Mouse (Mus musculus) midbrain, embryonic 10.5 days (tissue): Measurements from ENCODE around the gene Lnx2. TPM values are rescaled to one million over a fixed set of nuclear protein-coding genes. Genes with fewer than 3 reads are reported as not detected.

Experiments
- DNase-seq: peaks from one replicate; pipeline ENCODE4 v3.0.0-alpha.2; 2017; ENCODE audit warnings: low spot score
- H3K27ac ChIP-seq: fragments of 300-500 bp; sonication (generic); replicated peaks from 2 replicates; pipeline ENCODE4 v1.5.1; 2016; ENCODE audit warnings: mild to moderate bottlenecking
- H3K27me3 ChIP-seq: fragments of 300-500 bp; sonication (generic); 2 replicates; pipeline ENCODE4 v1.6.1; 2016; ENCODE audit warnings: low read depth, mild to moderate bottlenecking; ENCODE audit not compliant: poor library complexity, severe bottlenecking
- H3K36me3 ChIP-seq: fragments of 300-500 bp; sonication (generic); 2 replicates; pipeline ENCODE4 v1.6.1; 2016; ENCODE audit warnings: mild to moderate bottlenecking, moderate library complexity
- H3K4me1 ChIP-seq: fragments of 300-500 bp; sonication (generic); 2 replicates; pipeline ENCODE4 v1.6.1; 2016
- H3K4me3 ChIP-seq: fragments of 300-500 bp; sonication (generic); 2 replicates; pipeline ENCODE4 v1.5.1; 2016; ENCODE audit warnings: mild to moderate bottlenecking, moderate library complexity
- H3K9me3 ChIP-seq: fragments of 300-500 bp; sonication (generic); replicated peaks from 2 replicates; pipeline ENCODE4 v1.6.1; 2016; ENCODE audit warnings: mild to moderate bottlenecking
- WGBS: fragments of 180-500 bp; shearing (Covaris S2); methylation state at CpG from one replicate; pipeline ENCODE4 v1.1.7; 2016; 5-methylcytosine and 5-hydroxymethylcytosine counted together
- polyA plus RNA-seq: library from polyadenylated mRNA; unstranded; fragments of >200 nt; fragmentation: Nextera tagmentation; extraction: Ambion mirVana; gene quantifications from 2 replicates; pipeline ENCODE4 v1.2.1, GENCODE M21; 2016

The Lnx2 gene
- polyA plus RNA-seq, 1 experiment from 2014 or later, result 7.7 TPM

- 93% methylated on average over 11 of the region's 11 CpGs for WGBS
- peaks cover 20% of the 10 kb centered on the region for H3K36me3 ChIP-seq
- H3K9me3 ChIP-seq, result no peaks in the 10 kb centered on the region
- DNase-seq, result no peak
- H3K4me1 ChIP-seq, result no peaks in the 10 kb centered on the region
- no peak overlapping the region for H3K4me3 ChIP-seq
- H3K27me3 ChIP-seq, result no peaks in the 10 kb centered on the region
- H3K27ac ChIP-seq, result no peak overlapping the region
These were observed 55.8 kb downstream of the Lnx2 start for GRCm38 (mm10) chr5:147020579-147020978.

GRCm38 (mm10) chr5:147018761-147019160 lies 57.6 kb downstream of the Lnx2 start:
- WGBS, result 87% methylated on average over 11 of the region's 11 CpGs
- DNase-seq, result no peak
- H3K27me3 ChIP-seq, result no peaks in the 10 kb centered on the region
- no peaks in the 10 kb centered on the region for H3K4me1 ChIP-seq
- no peak overlapping the region for H3K27ac ChIP-seq
- H3K9me3 ChIP-seq, result no peaks in the 10 kb centered on the region
- no peak overlapping the region for H3K4me3 ChIP-seq
- peaks cover 20% of the 10 kb centered on the region for H3K36me3 ChIP-seq

- DNase-seq, result no peak
- no peaks in the 10 kb centered on the region for H3K27me3 ChIP-seq
- WGBS, result 90% methylated on average over 11 of the region's 11 CpGs
These were observed 58.9 kb downstream of the Lnx2 start for GRCm38 (mm10) chr5:147017526-147017925.

GRCm38 (mm10) chr5:147016622-147017021 lies 59.8 kb downstream of the Lnx2 start:
- peaks cover 15% of the 10 kb centered on the region for H3K36me3 ChIP-seq
- no peaks in the 10 kb centered on the region for H3K4me1 ChIP-seq
- no peak overlapping the region for H3K4me3 ChIP-seq
- H3K9me3 ChIP-seq, result no peaks in the 10 kb centered on the region
- WGBS, result 87% methylated on average over 12 of the region's 12 CpGs
- H3K27ac ChIP-seq, result no peak overlapping the region
- H3K27me3 ChIP-seq, result no peaks in the 10 kb centered on the region
- no peak for DNase-seq

More at GRCm38 (mm10) chr5:147017526-147017925, 58.9 kb downstream of the Lnx2 start:
- Histone ChIP-seq H3K9me3 (no peaks in the 10 kb centered on the region), H3K27ac (no peak overlapping the region), H3K4me3 (no peak overlapping the region), H3K4me1 (no peaks in the 10 kb centered on the region), H3K36me3 (peaks cover 15% of the 10 kb centered on the region)

- no peak overlapping the region for H3K27ac ChIP-seq
- H3K36me3 ChIP-seq, result peaks cover 15% of the 10 kb centered on the region
- no peaks in the 10 kb centered on the region for H3K27me3 ChIP-seq
- H3K4me1 ChIP-seq, result no peaks in the 10 kb centered on the region
- WGBS, result 90% methylated on average over 7 of the region's 7 CpGs
- no peaks in the 10 kb centered on the region for H3K9me3 ChIP-seq
- H3K4me3 ChIP-seq, result no peak overlapping the region
- no peak for DNase-seq
These were observed 61.2 kb downstream of the Lnx2 start for GRCm38 (mm10) chr5:147015191-147015590.

GRCm38 (mm10) chr5:147013845-147014244 lies 62.5 kb downstream of the Lnx2 start:
- Histone ChIP-seq H3K36me3 (0 out of 2 replicates have a peak, but pooled peaks cover 7% of the 10 kb centered on the region), H3K9me3 (no peaks in the 10 kb centered on the region), H3K4me3 (no peak overlapping the region), H3K4me1 (no peaks in the 10 kb centered on the region), H3K27me3 (no peaks in the 10 kb centered on the region), H3K27ac (no peak overlapping the region)
- DNase-seq, result no peak
- WGBS, result 73% methylated on average over 6 of the region's 6 CpGs

GRCm38 (mm10) chr5:147011333-147011732 lies 65.1 kb downstream of the Lnx2 start:
- Histone ChIP-seq H3K27me3 (no peaks in the 10 kb centered on the region), H3K4me1 (no peaks in the 10 kb centered on the region), H3K4me3 (no peak overlapping the region), H3K27ac (no peak overlapping the region), H3K9me3 (no peaks in the 10 kb centered on the region), H3K36me3 (no peaks in the 10 kb centered on the region)
- 88% methylated on average over 10 of the region's 10 CpGs for WGBS
- DNase-seq, result no peak

GRCm38 (mm10) chr5:147003303-147003702 lies 73.1 kb downstream of the Lnx2 start:
- Histone ChIP-seq H3K36me3 (no peaks in the 10 kb centered on the region), H3K27me3 (no peaks in the 10 kb centered on the region), H3K27ac (no peak overlapping the region), H3K9me3 (peaks cover 3% of the 10 kb centered on the region; the same call in 1 of the 2 replicates), H3K4me3 (no peak overlapping the region), H3K4me1 (no peaks in the 10 kb centered on the region)
- 75% methylated on average over 1 of the region's 1 CpGs for WGBS
- DNase-seq, result no peak

- Histone ChIP-seq H3K27me3 (no peaks in the 10 kb centered on the region), H3K27ac (no peak overlapping the region), H3K4me1 (no peaks in the 10 kb centered on the region), H3K9me3 (peaks cover 3% of the 10 kb centered on the region; the same call in 1 of the 2 replicates), H3K36me3 (no peaks in the 10 kb centered on the region), H3K4me3 (no peak overlapping the region)
- DNase-seq, result no peak
- WGBS, result 86% methylated on average over 4 of the region's 4 CpGs
These were observed 75.1 kb downstream of the Lnx2 start for GRCm38 (mm10) chr5:147001312-147001711.

- no peak overlapping the region for H3K27ac ChIP-seq
- 93% methylated on average over 12 of the region's 12 CpGs for WGBS
- no peaks in the 10 kb centered on the region for H3K36me3 ChIP-seq
- DNase-seq, result no peak
- no peaks in the 10 kb centered on the region for H3K27me3 ChIP-seq
- peaks cover 3% of the 10 kb centered on the region; the same call in 1 of the 2 replicates for H3K9me3 ChIP-seq
- no peaks in the 10 kb centered on the region for H3K4me1 ChIP-seq
- no peak overlapping the region for H3K4me3 ChIP-seq
These were observed 77.6 kb downstream of the Lnx2 start for GRCm38 (mm10) chr5:146998802-146999201.

GRCm38 (mm10) chr5:146996812-146997211 lies 79.6 kb downstream of the Lnx2 start:
- no peak overlapping the region for H3K27ac ChIP-seq
- DNase-seq, result no peak
- no peak overlapping the region for H3K4me3 ChIP-seq
- no peaks in the 10 kb centered on the region for H3K27me3 ChIP-seq
- 87% methylated on average over 7 of the region's 7 CpGs for WGBS
- H3K4me1 ChIP-seq, result no peaks in the 10 kb centered on the region
- 0 out of 2 replicates have a peak, but pooled peaks cover 3% of the 10 kb centered on the region for H3K9me3 ChIP-seq
- no peaks in the 10 kb centered on the region for H3K36me3 ChIP-seq

GRCm38 (mm10) chr5:146994973-146995372 lies 81.4 kb downstream of the Lnx2 start:
- Histone ChIP-seq H3K27me3 (no peaks in the 10 kb centered on the region), H3K36me3 (no peaks in the 10 kb centered on the region), H3K4me1 (no peaks in the 10 kb centered on the region), H3K9me3 (0 out of 2 replicates have a peak, but pooled peaks cover 3% of the 10 kb centered on the region), H3K27ac (no peak overlapping the region), H3K4me3 (no peak overlapping the region)
- WGBS, result 78% methylated on average over 6 of the region's 6 CpGs
- DNase-seq, result no peak

- no peaks in the 10 kb centered on the region for H3K27me3 ChIP-seq
- H3K36me3 ChIP-seq, result no peaks in the 10 kb centered on the region
- H3K9me3 ChIP-seq, result no peaks in the 10 kb centered on the region
- H3K4me1 ChIP-seq, result no peaks in the 10 kb centered on the region
- 81% methylated on average over 8 of the region's 8 CpGs for WGBS
- no peak overlapping the region for H3K4me3 ChIP-seq
- no peak for DNase-seq
- H3K27ac ChIP-seq, result no peak overlapping the region
These were observed 82.9 kb downstream of the Lnx2 start for GRCm38 (mm10) chr5:146993509-146993908.

GRCm38 (mm10) chr5:146989051-146989450 lies 87.3 kb downstream of the Lnx2 start:
- no peaks in the 10 kb centered on the region for H3K36me3 ChIP-seq
- WGBS, result 86% methylated on average over 5 of the region's 5 CpGs

More at GRCm38 (mm10) chr5:146989051-146989450, 87.3 kb downstream of the Lnx2 start:
- DNase-seq, result no peak
- H3K4me3 ChIP-seq, result no peak overlapping the region
- no peaks in the 10 kb centered on the region for H3K9me3 ChIP-seq
- H3K27ac ChIP-seq, result no peak overlapping the region
- H3K4me1 ChIP-seq, result 0 out of 2 replicates have a peak, but pooled peaks cover 4% of the 10 kb centered on the region
- H3K27me3 ChIP-seq, result peaks cover 29% of the 10 kb centered on the region
